Mouse (Mus musculus) gastrocnemius, postnatal 14 days (tissue): ENCODE data around the gene Brdt. TPM values are rescaled to one million over a fixed set of nuclear protein-coding genes. Genes with fewer than 3 reads are reported as not detected.

Experiments used
- DNase-seq: peaks from one replicate; pipeline ENCODE4 v3.0.0; 2021; ENCODE audit warnings: mixed read lengths
- intact Hi-C: fragments of 180-260 bp; cut with DNase I; formaldehyde crosslinking; loops from one replicate; pipeline ENCODE4 v1.15.1; 2025; ENCODE audit warnings: low total_unique reads
- total RNA-seq, 2 experiments: library from RNA; stranded (reverse); gene quantifications; 2 replicates each; pipeline ENCODE4 v1.2.3; 2021

The Brdt gene
- total RNA-seq, 2 experiments from 2014 or later, result 2.4 TPM

- intact Hi-C loops, result no loop called here
Observed at GRCm38 (mm10) chr5:107403011-107403946, 72.3 kb downstream of the Brdt start.

GRCm38 (mm10) chr5:107403947-107404684, 73.2 kb downstream of the Brdt start:
- DNase-seq, result no peak
- intact Hi-C loops, result no loop called here

More at GRCm38 (mm10) chr5:107403011-107403946, 72.3 kb downstream of the Brdt start:
- DNase-seq, result peak; percentile 23

GRCm38 (mm10) chr5:107405361-107405760, 74.4 kb downstream of the Brdt start:
- intact Hi-C loops, result no loop called here
- DNase-seq, result no peak

- intact Hi-C loops, result no loop called here
- DNase-seq, result no peak
Observed at GRCm38 (mm10) chr5:107410305-107410704, 79.3 kb downstream of the Brdt start.

- peak; percentile 34 for DNase-seq
- intact Hi-C loops, result no loop called here
Observed at GRCm38 (mm10) chr5:107411326-107411725, 80.4 kb downstream of the Brdt start.

- intact Hi-C loops, result no loop called here
- no peak for DNase-seq
Observed at GRCm38 (mm10) chr5:107412285-107412684, 81.3 kb downstream of the Brdt start.

GRCm38 (mm10) chr5:107415098-107415497, 84.1 kb downstream of the Brdt start:
- no peak for DNase-seq
- intact Hi-C loops, result no loop called here

- intact Hi-C loops, result no loop called here
- DNase-seq, result no peak
Observed at GRCm38 (mm10) chr5:107421676-107422075, 90.7 kb downstream of the Brdt start.

GRCm38 (mm10) chr5:107431249-107431648, 100.3 kb downstream of the Brdt start, which contains the start of gene Lpcat2b:
Gene Lpcat2b (plus strand): TSS chr5:107431549.
- intact Hi-C loops, result no loop called here

GRCm38 (mm10) chr5:107434001-107434400, 103.0 kb downstream of the Brdt start:
- no peak for DNase-seq
- intact Hi-C loops, result no loop called here

More at GRCm38 (mm10) chr5:107431249-107431648, 100.3 kb downstream of the Brdt start, which contains the start of gene Lpcat2b:
- no peak for DNase-seq

- intact Hi-C loops, result no loop called here
Observed at GRCm38 (mm10) chr5:107436185-107436584, 105.2 kb downstream of the Brdt start.

More at GRCm38 (mm10) chr5:107436185-107436584, 105.2 kb downstream of the Brdt start:
- no peak for DNase-seq

Other genes starting within 250 kb of the Brdt start
- 10 to 100 TPM; 31.6 to 32.7 TPM for gene Tgfbr3, start 41.5 kb upstream of the Brdt start, total RNA-seq
- 1 to 10 TPM; 1.4 to 1.7 TPM for gene Ephx4, start 71.6 kb downstream of the Brdt start, total RNA-seq
- gene Lpcat2b, start 100.4 kb downstream of the Brdt start, total RNA-seq, result not detected
- 10 to 100 TPM in 1 of 2 experiments, 1 to 10 TPM in 1; 9.8 to 16.1 TPM for gene Btbd8, start 106.8 kb downstream of the Brdt start, total RNA-seq
- not detected for gene Gm42669, start 176.5 kb downstream of the Brdt start, total RNA-seq
- not detected for gene 1700028K03Rik, start 203.6 kb downstream of the Brdt start, total RNA-seq